Mouse (Mus musculus) stomach, adult 2 months (tissue): ENCODE results near the gene Actr8. TPM values are rescaled to one million over a fixed set of nuclear protein-coding genes. Genes with fewer than 3 reads are reported as not detected.

Source experiments
- polyA plus RNA-seq: library from polyadenylated mRNA; depleted of rRNA; stranded (reverse); fragments of >200 nt; gene quantifications from 2 replicates; pipeline ENCODE4 v1.2.3, GENCODE M21; 2012; rRNA removed

Actr8 gene
- polyA plus RNA-seq = 4.0 and 4.9 TPM in 2 replicates

GRCm38 (mm10) chr14:29978254-29979204 is at the start of gene Actr8:
Actr8 (plus strand) TSS chr14:29978337.

GRCm38 (mm10) chr14:29968075-29968821 is 9.9 kb upstream of the Actr8 start, which contains the start of gene Selenok:
Selenok (plus strand) TSS chr14:29968308.

GRCm38 (mm10) chr14:30008733-30009575 is 30.8 kb downstream of the Actr8 start, which contains the start of the genes Il17rb and Chdh:
Il17rb (minus strand) TSS chr14:30008896.
Chdh (plus strand) TSS chr14:30009023.

Other genes starting within 250 kb of the Actr8 start
- gene Selenok, start 10.0 kb upstream of the Actr8 start, polyA plus RNA-seq = 2.7 and 4.0 TPM in 2 replicates
- gene Il17rb, start 30.6 kb downstream of the Actr8 start, polyA plus RNA-seq = 0.77 and 0.94 TPM in 2 replicates
- 8.8 and 13.5 TPM in 2 replicates for gene Chdh, start 30.7 kb downstream of the Actr8 start, polyA plus RNA-seq